Mouse (Mus musculus): ENCODE data around the gene Cacng5.

GRCm38 (mm10) chr11:107844175-107844574, 70.7 kb downstream of the Cacng5 start:
- no peak for TF ChIP-seq CTCF (IDR thresholded peaks at IDR 0.05; ENCODE audit: insufficient read depth, low read length)
- no peak for TF ChIP-seq POLR2A (IDR thresholded peaks at IDR 0.05; ENCODE audit: borderline replicate concordance, extremely low read depth, low read depth, low read length)

Measured in lung, adult 2 months (tissue).